Mouse (Mus musculus) duodenum, adult 2 months (tissue): Measurements from ENCODE around the gene C1qtnf2. TPM values are rescaled to one million over a fixed set of nuclear protein-coding genes. Genes with fewer than 3 reads are reported as not detected.

Source experiments
- polyA plus RNA-seq: library from polyadenylated mRNA; depleted of rRNA; stranded (reverse); fragments of >200 nt; gene quantifications from 2 replicates; pipeline ENCODE4 v1.2.3, GENCODE M21; 2012; ENCODE audit warnings: low replicate concordance; rRNA removed

C1qtnf2 gene
- 4.7 and 4.8 TPM in 2 replicates for polyA plus RNA-seq

DNA sequence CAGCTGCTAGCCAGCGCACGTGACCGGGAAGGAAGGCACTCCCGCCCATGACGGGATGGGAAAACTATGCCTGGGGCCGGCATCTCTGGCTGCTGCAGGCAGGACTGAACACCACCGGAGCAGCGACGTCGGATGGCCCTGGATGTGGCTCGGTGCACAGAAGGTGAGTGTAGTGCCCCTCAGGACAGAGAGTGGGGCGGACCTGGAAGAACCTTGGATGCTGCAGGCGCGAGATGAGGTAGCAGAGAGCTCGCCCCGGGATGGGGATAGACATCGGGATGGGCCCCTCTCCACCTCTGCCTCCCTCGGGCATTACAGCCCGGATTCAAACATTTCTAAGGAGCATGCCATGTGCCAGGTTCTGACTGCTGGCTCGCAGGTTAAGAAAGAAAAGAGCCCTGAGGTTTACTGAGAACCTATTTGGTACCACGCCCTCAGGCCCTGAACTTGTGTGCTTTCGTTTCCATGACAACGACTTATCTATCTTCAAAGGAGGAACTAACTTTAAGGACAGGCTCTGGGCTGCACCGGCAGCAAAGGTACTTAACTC, at the start of gene C1qtnf2:
C1qtnf2 (plus strand) TSS at position 52 of the 550 bp plus-strand sequence.

DNA sequence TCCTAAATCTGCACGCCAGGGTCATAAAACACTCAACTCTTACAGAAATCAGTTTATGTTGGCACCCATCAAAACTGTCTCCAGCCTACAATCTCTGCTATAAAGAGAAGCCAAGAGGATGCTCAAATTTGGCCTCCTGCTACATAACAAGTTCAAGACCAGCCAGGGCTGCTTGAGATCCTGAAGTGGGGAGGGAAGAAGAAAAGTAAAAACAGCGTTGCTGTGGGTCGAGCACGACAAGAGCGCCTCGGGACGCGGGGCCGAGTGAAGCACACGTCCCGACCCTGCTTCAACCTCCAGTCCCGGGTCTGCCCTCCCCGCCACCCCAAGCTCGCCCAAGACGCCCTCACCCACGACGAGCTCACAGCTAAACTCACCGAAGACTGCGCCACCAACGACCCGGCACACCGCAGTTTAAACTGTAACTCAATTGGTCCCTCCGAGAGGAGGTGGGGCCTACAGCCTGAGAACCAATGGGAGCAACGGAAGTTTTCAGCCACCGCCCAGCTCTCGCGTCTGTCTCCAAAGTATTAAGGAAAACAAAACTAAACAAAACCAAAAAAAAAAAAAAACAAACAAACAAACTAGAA, 48.2 kb upstream of the C1qtnf2 start, which contains the start of gene Pttg1:
Pttg1 (minus strand) TSS at position 428 of the 590 bp plus-strand sequence.

DNA sequence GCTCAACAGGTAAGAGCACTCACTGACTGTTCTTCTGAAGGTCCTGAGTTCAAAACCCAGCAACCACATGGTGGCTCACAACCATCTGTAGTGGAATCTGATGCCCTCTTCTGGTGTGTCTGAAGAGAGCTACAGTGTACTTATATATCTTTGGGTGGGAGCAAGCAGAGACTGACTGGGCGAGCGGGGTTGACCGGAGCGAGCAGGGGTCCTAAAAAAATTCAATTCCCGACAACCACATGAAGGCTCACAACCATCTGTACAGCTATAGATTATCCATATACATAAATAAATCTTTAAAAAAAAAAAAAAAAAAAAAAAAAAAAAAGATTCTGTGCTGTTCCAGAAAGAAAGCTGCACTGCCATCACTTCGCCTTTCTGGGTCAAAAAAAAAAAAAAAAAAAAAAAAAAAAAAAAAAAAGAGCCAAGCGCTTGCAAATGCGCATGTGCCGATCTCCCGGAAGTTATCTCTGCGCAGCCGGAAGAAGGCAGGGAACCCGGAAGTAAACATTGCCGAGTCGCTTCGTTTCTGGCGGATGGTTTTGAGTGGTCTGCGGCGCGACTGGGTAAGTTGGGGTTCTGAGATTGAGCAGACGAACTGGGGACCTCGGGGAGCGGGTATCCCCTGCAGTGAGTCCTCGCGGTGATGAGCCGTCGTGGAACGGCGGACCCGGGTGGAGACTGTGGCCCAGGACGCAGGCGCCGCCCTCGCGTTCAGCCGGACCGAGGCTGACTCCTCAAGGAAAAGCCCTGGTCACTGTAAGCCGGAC, 40.6 kb upstream of the C1qtnf2 start, which contains the start of gene Slu7:
Slu7 (plus strand) TSS at position 491 of the 770 bp plus-strand sequence.

DNA sequence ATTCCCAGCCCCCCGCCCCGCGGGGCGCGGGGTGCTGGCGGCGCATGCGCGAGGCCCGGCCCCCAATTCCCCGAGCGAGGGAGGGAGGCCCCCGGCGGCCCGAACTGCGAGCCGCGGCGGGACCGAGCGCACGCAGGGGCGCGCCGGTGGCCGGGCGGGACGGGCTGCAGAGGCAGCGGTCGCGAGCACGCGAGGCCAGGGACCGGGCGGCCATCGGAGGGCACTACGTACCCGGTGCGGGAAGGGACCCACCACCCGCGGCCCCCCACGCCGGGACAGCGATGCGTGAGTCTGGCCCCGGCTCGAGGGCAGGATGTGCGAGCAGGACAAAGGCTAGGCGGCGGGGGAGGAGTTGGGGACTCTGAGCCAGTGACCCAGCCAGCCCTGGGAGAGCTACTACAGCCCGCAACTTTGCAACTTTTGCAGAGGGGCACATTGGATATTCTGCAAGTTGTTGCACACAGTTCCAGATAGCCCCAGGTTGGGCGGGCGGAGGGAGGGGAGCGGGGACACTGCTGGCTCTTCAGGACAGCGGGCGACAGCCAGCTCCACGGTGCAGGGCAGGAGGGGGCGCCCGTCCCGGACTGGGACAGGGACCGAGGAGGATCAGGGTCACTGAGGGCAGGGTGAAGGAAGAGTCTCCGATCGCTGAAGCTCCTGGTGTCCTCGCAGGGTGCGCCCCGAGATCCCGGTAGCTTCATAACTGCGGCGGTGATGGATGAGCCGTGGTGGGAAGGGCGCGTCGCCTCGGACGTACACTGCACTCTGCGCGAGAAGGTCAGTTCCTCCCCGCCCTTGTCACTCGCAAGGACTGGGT, 54.8 kb downstream of the C1qtnf2 start, which contains the start of gene Ccnjl:
Ccnjl (plus strand) TSS at position 102 of the 817 bp plus-strand sequence.

Other genes starting within 250 kb of the C1qtnf2 start
- 6.1 and 6.7 TPM in 2 replicates for gene Pttg1, start 48.0 kb upstream of the C1qtnf2 start, polyA plus RNA-seq
- gene Slu7, start 40.5 kb upstream of the C1qtnf2 start, polyA plus RNA-seq: 1.2 TPM in 2 replicates
- gene Ccnjl, start 54.5 kb downstream of the C1qtnf2 start, polyA plus RNA-seq: 5.3 and 8.7 TPM in 2 replicates
- gene 4933415A04Rik, start 112.8 kb downstream of the C1qtnf2 start, polyA plus RNA-seq: 0.60 and 0.81 TPM in 2 replicates
- not detected in 2 replicates for gene Fabp6, start 127.3 kb downstream of the C1qtnf2 start, polyA plus RNA-seq
- gene Pwwp2a, start 207.7 kb downstream of the C1qtnf2 start, polyA plus RNA-seq: 4.0 and 10.8 TPM in 2 replicates